Mouse (Mus musculus) intestine, embryonic 16.5 days (tissue): ENCODE results near the gene Cenpn. TPM values are rescaled to one million over a fixed set of nuclear protein-coding genes. Genes with fewer than 3 reads are reported as not detected.

Source experiments
- ATAC-seq: fragments of 200-750 bp; cut with Nextera tagmentation; 2 replicates; pipeline ENCODE4 v1.8.0; 2017; ENCODE audit warnings: moderate TSS enrichment, moderate library complexity
- H3K27ac ChIP-seq: fragments of 300-500 bp; sonication (generic); 2 replicates; pipeline ENCODE4 v1.5.1; 2014; ENCODE audit warnings: mild to moderate bottlenecking, low read length
- H3K27me3 ChIP-seq: fragments of 300-500 bp; sonication (generic); replicated peaks from 2 replicates; pipeline ENCODE4 v1.6.1; 2014; ENCODE audit warnings: low read length, control low read depth, mixed read lengths; ENCODE audit not compliant: control insufficient read depth, insufficient read depth
- H3K36me3 ChIP-seq: fragments of 300-500 bp; sonication (generic); 2 replicates; pipeline ENCODE4 v1.6.1; 2014; ENCODE audit warnings: low read length, control low read depth; ENCODE audit not compliant: control insufficient read depth, insufficient read depth
- H3K4me1 ChIP-seq: fragments of 300-500 bp; sonication (generic); 2 replicates; pipeline ENCODE4 v1.6.1; 2014; ENCODE audit warnings: low read length, control low read depth, mixed read lengths; ENCODE audit not compliant: control insufficient read depth, insufficient read depth
- H3K4me2 ChIP-seq: fragments of 300-500 bp; sonication (generic); 2 replicates; pipeline ENCODE4 v1.6.1; 2014; ENCODE audit warnings: low read depth, low read length, control low read depth
- H3K4me3 ChIP-seq: fragments of 300-500 bp; sonication (generic); 2 replicates; pipeline ENCODE4 v1.5.1; 2014; ENCODE audit warnings: mild to moderate bottlenecking, low read length
- H3K9ac ChIP-seq: fragments of 300-500 bp; sonication (generic); 2 replicates; pipeline ENCODE4 v1.6.1; 2014; ENCODE audit warnings: low read depth, low read length
- H3K9me3 ChIP-seq: fragments of 300-500 bp; sonication (generic); 2 replicates; pipeline ENCODE4 v1.6.1; 2016; ENCODE audit warnings: low read length, control low read depth; ENCODE audit not compliant: control insufficient read depth
- WGBS: fragments of 180-500 bp; shearing (Covaris S2); extraction: QIAGEN DNeasy Blood & Tissue Kit; methylation state at CpG from one replicate; pipeline ENCODE4 v1.1.7; 2014; 5-methylcytosine and 5-hydroxymethylcytosine counted together
- polyA plus RNA-seq: library from polyadenylated mRNA; unstranded; fragments of >200 nt; fragmentation: Nextera tagmentation; extraction: Ambion mirVana; gene quantifications from 2 replicates; pipeline ENCODE4 v1.2.1, GENCODE M21; 2015

Cenpn gene
- polyA plus RNA-seq, 1 experiment from 2014 or later = 26.9 TPM

DNA sequence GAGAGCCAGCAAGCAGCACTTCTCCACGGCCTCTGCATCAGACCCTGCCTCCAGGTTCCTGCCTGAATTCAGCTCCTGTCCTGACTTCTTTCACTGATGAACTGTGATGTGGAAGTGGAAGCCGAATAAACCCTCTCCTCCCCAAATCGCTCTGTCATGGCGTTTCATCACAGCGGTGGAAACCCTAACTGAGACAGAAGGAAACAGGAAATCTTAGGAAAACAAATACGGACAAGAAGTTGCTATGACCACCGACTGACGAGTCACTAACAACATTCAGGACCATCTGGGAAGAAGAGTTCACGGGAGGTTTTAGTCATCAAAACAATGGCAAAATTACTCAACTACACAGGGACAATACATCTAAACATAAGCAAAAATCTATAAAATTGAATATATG lies 28.9 kb upstream of the Cenpn start:
- Histone ChIP-seq H3K4me1 (no peaks in the 10 kb centered on the region), H3K27ac (no peak overlapping the region), H3K9ac (no peak overlapping the region), H3K27me3 (no peaks in the 10 kb centered on the region), H3K4me2 (no peak overlapping the region), H3K36me3 (peaks cover 5% of the 10 kb centered on the region; the same call in 1 of the 2 replicates), H3K9me3 (0 out of 2 replicates have a peak, but pooled peaks cover 3% of the 10 kb centered on the region), H3K4me3 (no peak overlapping the region)
- ATAC-seq = no peak
- 70% methylated on average over 9 of the region's 9 CpGs for WGBS

- 0 out of 2 replicates have a peak, but pooled peaks cover 3% of the 10 kb centered on the region for H3K9me3 ChIP-seq
- H3K36me3 ChIP-seq = peaks cover 5% of the 10 kb centered on the region; the same call in 1 of the 2 replicates
- ATAC-seq = no peak
- no peak overlapping the region for H3K9ac ChIP-seq
- no peaks in the 10 kb centered on the region for H3K27me3 ChIP-seq
- H3K4me2 ChIP-seq = no peak overlapping the region
- no peak overlapping the region for H3K27ac ChIP-seq
- H3K4me1 ChIP-seq = no peaks in the 10 kb centered on the region
- 78% methylated on average over 11 of the region's 11 CpGs for WGBS
- H3K4me3 ChIP-seq = no peak overlapping the region
Observed at GRCm38 (mm10) chr8:116893938-116894337, 27.6 kb upstream of the Cenpn start.

- Histone ChIP-seq H3K4me1 (no peaks in the 10 kb centered on the region), H3K4me3 (no peak overlapping the region), H3K9ac (no peak overlapping the region), H3K4me2 (no peak overlapping the region), H3K27me3 (no peaks in the 10 kb centered on the region), H3K36me3 (peaks cover 5% of the 10 kb centered on the region; the same call in 1 of the 2 replicates), H3K9me3 (0 out of 2 replicates have a peak, but pooled peaks cover 3% of the 10 kb centered on the region), H3K27ac (no peak overlapping the region)
- 87% methylated on average over 6 of the region's 6 CpGs for WGBS
- ATAC-seq = no peak
Observed at GRCm38 (mm10) chr8:116895521-116895920, 26.0 kb upstream of the Cenpn start.

DNA sequence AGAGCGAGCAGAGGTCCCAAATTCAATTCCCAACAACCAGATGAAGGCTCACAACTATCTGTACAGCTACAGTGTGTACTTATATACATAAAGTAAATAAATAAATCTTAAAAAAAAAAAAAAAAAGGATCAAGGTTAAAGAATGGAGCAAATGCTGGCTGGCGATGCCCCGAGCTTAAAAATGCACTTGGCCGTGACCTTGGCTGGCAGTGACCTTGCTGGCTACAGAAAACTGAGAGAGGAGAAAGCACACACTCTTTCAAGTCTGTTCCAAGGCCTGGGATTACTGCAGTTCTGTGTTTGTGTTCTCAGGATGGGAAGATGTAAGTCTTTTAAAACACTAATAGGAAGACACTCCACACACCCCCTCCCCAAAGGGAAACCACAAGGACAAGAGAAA lies 16.8 kb upstream of the Cenpn start:
- Histone ChIP-seq H3K4me3 (no peak overlapping the region), H3K36me3 (0 out of 2 replicates have a peak, but pooled peaks cover 5% of the 10 kb centered on the region), H3K4me1 (no peaks in the 10 kb centered on the region), H3K27me3 (no peaks in the 10 kb centered on the region), H3K9me3 (peaks cover 3% of the 10 kb centered on the region; the same call in 1 of the 2 replicates), H3K27ac (no peak overlapping the region), H3K4me2 (no peak overlapping the region), H3K9ac (no peak overlapping the region)
- no peak for ATAC-seq
- 92% methylated on average over 4 of the region's 4 CpGs for WGBS

DNA sequence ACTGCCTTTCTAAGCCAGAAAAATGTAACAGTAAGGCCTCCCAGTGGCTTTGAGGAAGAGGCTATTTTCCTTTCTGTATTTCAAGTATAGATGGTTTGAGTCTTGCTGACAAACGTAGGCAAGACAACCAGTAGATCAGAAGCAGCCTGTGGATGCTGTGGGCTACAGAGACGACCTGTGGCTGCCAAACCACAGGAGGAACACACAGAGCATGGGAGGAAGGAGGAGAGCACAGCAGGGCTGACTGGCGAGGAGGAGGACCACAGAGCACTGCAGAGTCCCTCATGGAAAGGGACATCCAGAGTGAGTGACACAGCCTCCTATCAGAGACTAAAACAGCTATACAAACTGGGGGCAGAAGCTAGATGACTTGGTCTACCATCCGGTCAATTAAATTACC lies 16.3 kb upstream of the Cenpn start:
- 82% methylated on average over 4 of the region's 4 CpGs for WGBS
- Histone ChIP-seq H3K9ac (no peak overlapping the region), H3K4me2 (no peak overlapping the region), H3K27me3 (no peaks in the 10 kb centered on the region), H3K4me1 (no peaks in the 10 kb centered on the region), H3K36me3 (0 out of 2 replicates have a peak, but pooled peaks cover 5% of the 10 kb centered on the region), H3K4me3 (no peak overlapping the region), H3K27ac (no peak overlapping the region), H3K9me3 (peaks cover 3% of the 10 kb centered on the region; the same call in 1 of the 2 replicates)
- no peak for ATAC-seq

- H3K4me1 ChIP-seq = no peaks in the 10 kb centered on the region
- no peaks in the 10 kb centered on the region for H3K27me3 ChIP-seq
- H3K9me3 ChIP-seq = peaks cover 3% of the 10 kb centered on the region; the same call in 1 of the 2 replicates
- no peak overlapping the region for H3K4me2 ChIP-seq
- ATAC-seq = no peak
- 0 out of 2 replicates have a peak, but pooled peaks cover 7% of the 10 kb centered on the region for H3K36me3 ChIP-seq
- no peak overlapping the region for H3K9ac ChIP-seq
- H3K27ac ChIP-seq = no peak overlapping the region
- H3K4me3 ChIP-seq = no peak overlapping the region
- WGBS = 94% methylated on average over 4 of the region's 4 CpGs
Observed at GRCm38 (mm10) chr8:116905836-116906235, 15.7 kb upstream of the Cenpn start.

- H3K4me2 ChIP-seq = peak overlapping the region; percentile 72
- peaks cover 6% of the 10 kb centered on the region; the same call in 1 of the 2 replicates for H3K4me1 ChIP-seq
- WGBS = 0% methylated on average over 22 of the region's 22 CpGs
- H3K36me3 ChIP-seq = 0 out of 2 replicates have a peak, but pooled peaks cover 4% of the 10 kb centered on the region
- peak; percentile 69 for ATAC-seq
- H3K27ac ChIP-seq = peak overlapping the region; percentile 86
- no peaks in the 10 kb centered on the region for H3K27me3 ChIP-seq
- H3K4me3 ChIP-seq = peak overlapping the region; percentile 95
- H3K9ac ChIP-seq = peak overlapping the region; percentile 83
- no peaks in the 10 kb centered on the region for H3K9me3 ChIP-seq
Observed at GRCm38 (mm10) chr8:116921005-116921336, 559 bp upstream of the Cenpn start.

DNA sequence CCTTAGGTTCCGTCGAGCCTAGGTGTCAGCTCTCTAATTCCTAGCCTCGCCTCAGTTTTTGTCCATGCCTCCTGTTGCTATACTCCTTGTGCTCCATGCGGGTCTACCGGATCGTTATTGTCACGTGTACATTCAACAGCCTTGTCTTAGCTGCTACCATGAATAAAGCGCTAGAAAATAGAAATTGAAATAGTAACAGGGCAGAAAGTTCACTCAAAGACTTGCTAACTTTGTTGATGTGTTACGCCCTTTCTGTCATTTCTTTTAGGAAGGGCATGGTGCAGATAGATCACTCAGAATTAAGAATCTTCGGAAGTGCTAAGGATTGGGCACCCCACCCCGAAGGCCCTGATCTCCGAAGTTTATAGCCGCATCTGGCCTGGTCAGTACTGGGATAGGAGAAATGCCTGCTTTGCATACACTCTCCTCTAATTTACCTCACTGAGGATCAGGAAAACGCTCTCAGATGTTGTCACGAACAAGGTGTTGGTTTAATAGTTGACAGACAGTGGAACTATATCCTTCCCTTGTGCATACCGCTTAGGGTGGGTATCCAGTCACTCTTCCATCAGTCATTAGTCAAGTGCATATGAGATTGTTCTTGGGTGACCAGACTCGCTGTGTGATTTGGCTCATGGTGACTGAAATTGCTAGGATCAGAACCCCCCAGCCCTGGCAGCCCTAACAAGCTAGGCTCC lies 679 bp downstream of the Cenpn start:
- peak; percentile 14; the same call in 1 of the 2 replicates for ATAC-seq
- Histone ChIP-seq H3K9ac (peak overlapping the region; percentile 83), H3K27me3 (no peaks in the 10 kb centered on the region), H3K4me1 (peaks cover 6% of the 10 kb centered on the region; the same call in 1 of the 2 replicates), H3K9me3 (no peaks in the 10 kb centered on the region), H3K36me3 (no peaks in the 10 kb centered on the region), H3K4me2 (peak overlapping the region; percentile 72), H3K4me3 (peak overlapping the region; percentile 95), H3K27ac (peak overlapping the region; percentile 86; the same call in 1 of the 2 replicates)
- WGBS = 27% methylated on average over 17 of the region's 17 CpGs

- Histone ChIP-seq H3K36me3 (peaks cover 5% of the 10 kb centered on the region; the same call in 1 of the 2 replicates), H3K4me1 (peaks cover 6% of the 10 kb centered on the region; the same call in 1 of the 2 replicates), H3K27me3 (no peaks in the 10 kb centered on the region), H3K27ac (no peak overlapping the region), H3K4me3 (no peak overlapping the region), H3K9me3 (no peaks in the 10 kb centered on the region), H3K4me2 (no peak overlapping the region), H3K9ac (no peak overlapping the region)
- 89% methylated on average over 8 of the region's 8 CpGs for WGBS
- ATAC-seq = no peak
Observed at GRCm38 (mm10) chr8:116923526-116923925, 2.0 kb downstream of the Cenpn start.
